9 mouse cellular contexts compared by ENCODE assay signal in genomic region chr2:155945124-155945523, GRCm38 (mm10). TPM values are rescaled to one million over a fixed set of nuclear protein-coding genes. Genes with fewer than 3 reads are reported as not detected.
DNase-seq lines count a peak whose midpoint lies in the region; ATAC-seq lines count a peak whose summit lies in the region.
"Had no signal": no experiment of that assay in that cellular context is flagged by ENCODE, and none has a peak within 500 bp of the region (broad histone marks: within the 10 kb centered on the region; RNA-seq: fewer than 3 reads in every experiment).

Gdf5 (minus strand) TSS chr2:155945367.

- H3K9me3 ChIP-seq in heart, embryonic 16.5 days (replicated peaks; ENCODE audit: control insufficient read depth, low read length), result no peaks in the 10 kb centered on the region
- no peaks in the 10 kb centered on the region for H3K9me3 ChIP-seq in heart, embryonic 11.5 days (replicated peaks; ENCODE audit: control insufficient read depth, low read length)

- peak; percentile 70 for DNase-seq in NIH3T3 (ENCODE audit: low read depth)
- DNase-seq in frontal cortex, postnatal 14 days (ENCODE audit: low spot score in 2 of 2), result peak; percentile 29 to 31
- DNase-seq in lung, postnatal 36 days, result peak; percentile 30
- DNase-seq in spleen, postnatal 4 days (ENCODE audit: low spot score in 2 of 2), result no peak
- no peak for DNase-seq in layer of hippocampus, postnatal 25 days (ENCODE audit: extremely low spot score in 1 of 2, low spot score in 1 of 2)
- DNase-seq in layer of hippocampus, adult 9-10 months (ENCODE audit: low spot score), result no peak

- H3K4me3 ChIP-seq in heart, embryonic 16.5 days (ENCODE audit: low read length), result 0 out of 2 replicates have a peak within 1 kb of the TSS, but pooled peaks have one; percentile 15
- no peak within 1 kb of the TSS for H3K4me3 ChIP-seq in heart, embryonic 11.5 days (ENCODE audit: low read depth, low read length)

- ATAC-seq in heart, embryonic 16.5 days (replicated peaks; ENCODE audit: extremely low read depth, insufficient read depth, low FRiP score), result no peak
- ATAC-seq in heart, embryonic 11.5 days (replicated peaks; ENCODE audit: insufficient number of reproducible peaks, low FRiP score, low TSS enrichment), result no peak

- no peak within 1 kb of the TSS for H3K27ac ChIP-seq in heart, embryonic 16.5 days (ENCODE audit: low read length)
- H3K27ac ChIP-seq in heart, embryonic 11.5 days (ENCODE audit: low read depth, low read length), result no peak within 1 kb of the TSS

- no peaks in the 10 kb centered on the region for H3K36me3 ChIP-seq in heart, embryonic 16.5 days (ENCODE audit: control insufficient read depth, insufficient read depth)
- H3K36me3 ChIP-seq in heart, embryonic 11.5 days (ENCODE audit: control insufficient read depth, insufficient read depth, low read length), result no peaks in the 10 kb centered on the region

- H3K9ac ChIP-seq in heart, embryonic 16.5 days (ENCODE audit: low read length), result 0 out of 2 replicates have a peak within 1 kb of the TSS, but pooled peaks have one; percentile 8
- H3K9ac ChIP-seq in heart, embryonic 11.5 days (ENCODE audit: low read depth, low read length), result no peak within 1 kb of the TSS

- H3K27me3 ChIP-seq in heart, embryonic 16.5 days (ENCODE audit: control insufficient read depth, insufficient read depth, low read length), result peaks cover 4% of the 10 kb centered on the region; the same call in 1 of the 2 replicates
- peaks cover 14% of the 10 kb centered on the region for H3K27me3 ChIP-seq in heart, embryonic 11.5 days (ENCODE audit: control insufficient read depth, insufficient read depth, low read length)

- peaks cover 3% of the 10 kb centered on the region; the same call in 1 of the 2 replicates for H3K4me1 ChIP-seq in heart, embryonic 16.5 days (ENCODE audit: control insufficient read depth, insufficient read depth, low read length)
- H3K4me1 ChIP-seq in heart, embryonic 11.5 days (ENCODE audit: control insufficient read depth, insufficient read depth, low read length), result 0 out of 2 replicates have a peak, but pooled peaks cover 5% of the 10 kb centered on the region

- 39% methylated on average over 13 of the region's 13 CpGs for whole genome bisulfite sequencing in heart, embryonic 16.5 days
- WGBS in heart, embryonic 11.5 days (ENCODE audit: insufficient replicate concordance), result 49% methylated on average over 13 of the region's 13 CpGs

- H3K4me2 ChIP-seq in heart, embryonic 16.5 days (ENCODE audit: low read depth, low read length), result peak within 1 kb of the TSS; percentile 39; the same call in 1 of the 2 replicates
- no peak within 1 kb of the TSS for H3K4me2 ChIP-seq in heart, embryonic 11.5 days

RNA-seq across cellular contexts. Expression of gene Gdf5, which starts in this region (rescaled TPM):
- 0.26 and 0.39 TPM in 2 replicates for polyA plus RNA-seq in heart, embryonic 16.5 days (2015; fragmentation: Nextera tagmentation; extraction: Ambion mirVana)
- polyA plus RNA-seq in heart, embryonic 11.5 days (2014; fragmentation: Nextera tagmentation; extraction: Ambion mirVana), result 0.36 and 0.63 TPM in 2 replicates
- under 1 TPM in 1 of 2 experiments, not detected in 1; 0.10 TPM for total RNA-seq in layer of hippocampus, postnatal 25 days (2021)
- total RNA-seq: liver, adult 2 months had no signal
- polyA plus RNA-seq: liver, adult 2 months had no signal

Comparison
In these comparisons a context has a peak if more than half of its experiments do, and no peak if none do; other contexts are left out.
1. DNase-seq: peak in NIH3T3 (single experiment), frontal cortex, postnatal 14 days (2 of 2) and lung, postnatal 36 days (single experiment); none in spleen, postnatal 4 days (0 of 2), layer of hippocampus, postnatal 25 days (0 of 2) and layer of hippocampus, adult 9-10 months (single experiment).